Mouse (Mus musculus) MEL (cell line): Measurements from ENCODE around the gene Tmed1. TPM values are rescaled to one million over a fixed set of nuclear protein-coding genes. Genes with fewer than 3 reads are reported as not detected.

ENCODE experiments used
- DNase-seq: peaks from one replicate; pipeline ENCODE4 v3.0.0; 2011; ENCODE audit warnings: low read depth, low spot score
- H3K27ac ChIP-seq: 2 replicates; pipeline ENCODE4 v1.5.1; 2012; ENCODE audit warnings: low read depth, mild to moderate bottlenecking, control low read depth, low read length, moderate library complexity; ENCODE audit not compliant: control insufficient read depth
- H3K27me3 ChIP-seq, 2 experiments: fragments of 150-350 bp in 1 of 2; sonication (generic) in 1 of 2; 2 replicates each; pipeline ENCODE4 v1.6.1; 2012; ENCODE audit warnings: low read length in 2 of 2, mild to moderate bottlenecking in 2 of 2, improper control_type of control experiment in 1 of 2, moderate library complexity in 1 of 2; ENCODE audit not compliant: insufficient read depth in 2 of 2, control insufficient read depth in 1 of 2
- H3K36me3 ChIP-seq, 2 experiments: 2 replicates each; pipeline ENCODE4 v1.6.1; 2012 to 2014; ENCODE audit warnings: low read length in 2 of 2, improper control_type of control experiment in 1 of 2, inconsistent platforms in 1 of 2, mild to moderate bottlenecking in 1 of 2; ENCODE audit not compliant: insufficient read depth in 2 of 2, control insufficient read depth in 1 of 2
- H3K4me1 ChIP-seq, 2 experiments: fragments of 150-350 bp in 1 of 2; sonication (generic) in 1 of 2; 2 replicates each; pipeline ENCODE4 v1.6.1; 2012; ENCODE audit warnings: low read length in 2 of 2, improper control_type of control experiment in 1 of 2, mild to moderate bottlenecking in 1 of 2; ENCODE audit not compliant: insufficient read depth in 2 of 2, control insufficient read depth in 1 of 2
- H3K4me3 ChIP-seq, 2 experiments: fragments of 150-350 bp in 1 of 2; sonication (generic) in 1 of 2; 2 replicates each; pipeline ENCODE4 v1.5.1; 2012; ENCODE audit warnings: low read depth in 2 of 2, low read length in 2 of 2, mild to moderate bottlenecking in 2 of 2, moderate library complexity in 2 of 2, control low read depth in 1 of 2, improper control_type of control experiment in 1 of 2; ENCODE audit not compliant: control insufficient read depth in 1 of 2, insufficient read depth in 1 of 2
- H3K79me2 ChIP-seq: 2 replicates; pipeline ENCODE4 v1.6.1; 2012; ENCODE audit warnings: mild to moderate bottlenecking, low read length, moderate library complexity; ENCODE audit not compliant: control insufficient read depth, poor library complexity, insufficient read depth
- H3K9ac ChIP-seq: 2 replicates; pipeline ENCODE4 v1.6.1; 2012; ENCODE audit warnings: low read depth, mild to moderate bottlenecking, control low read depth, low read length, moderate library complexity; ENCODE audit not compliant: control insufficient read depth, poor library complexity, severe bottlenecking
- H3K9me3 ChIP-seq: fragments of 150-350 bp; sonication (generic); replicated peaks from 2 replicates; pipeline ENCODE4 v1.6.1; 2012; ENCODE audit warnings: mild to moderate bottlenecking, low read length, improper control_type of control experiment, moderate library complexity; ENCODE audit not compliant: insufficient read depth
- BHLHE40 ChIP-seq: IDR thresholded peaks from 2 replicates; pipeline ENCODE4 v1.6.1; 2012; ENCODE audit warnings: low read depth, mild to moderate bottlenecking, inconsistent platforms, low read length, improper control_type of control experiment, borderline replicate concordance
- CTCF ChIP-seq, 3 experiments: IDR thresholded peaks in 2 of 3; conservative IDR thresholded peaks in 1 of 3; 2 replicates each; pipeline ENCODE4 v1.5.1; 2011 to 2012; ENCODE audit warnings: low read length in 3 of 3, low read depth in 2 of 3, mild to moderate bottlenecking in 2 of 3, improper control_type of control experiment in 1 of 3, inconsistent platforms in 1 of 3, mixed read lengths in 1 of 3, moderate library complexity in 1 of 3; ENCODE audit not compliant: control insufficient read depth in 1 of 3, insufficient read depth in 1 of 3, poor library complexity in 1 of 3, severe bottlenecking in 1 of 3
- E2F4 ChIP-seq: IDR thresholded peaks from 2 replicates; pipeline ENCODE4 v1.6.1; 2011; ENCODE audit warnings: low read depth, low read length, improper control_type of control experiment, borderline replicate concordance
- ELF1 ChIP-seq: IDR thresholded peaks from 2 replicates; pipeline ENCODE4 v1.6.1; 2014; ENCODE audit warnings: low read depth, mild to moderate bottlenecking, inconsistent platforms, low read length, improper control_type of control experiment, moderate library complexity
- EP300 ChIP-seq, 2 experiments: IDR thresholded peaks; 2 replicates each; pipeline ENCODE4 v1.6.1; 2011; ENCODE audit warnings: improper control_type of control experiment in 2 of 2, low read length in 2 of 2, low read depth in 1 of 2, mild to moderate bottlenecking in 1 of 2
- ETS1 ChIP-seq: IDR thresholded peaks from 2 replicates; pipeline ENCODE4 v1.6.1; 2012; ENCODE audit warnings: low read depth, mild to moderate bottlenecking, inconsistent platforms, low read length, improper control_type of control experiment, moderate library complexity
- GABPA ChIP-seq: IDR thresholded peaks from 2 replicates; pipeline ENCODE4 v1.6.1; 2012; ENCODE audit warnings: low read depth, mild to moderate bottlenecking, inconsistent platforms, low read length, improper control_type of control experiment, moderate library complexity
- GATA1 ChIP-seq: IDR thresholded peaks from 2 replicates; pipeline ENCODE4 v1.6.1; 2011; ENCODE audit warnings: low read depth, low read length, improper control_type of control experiment
- HCFC1 ChIP-seq: IDR thresholded peaks from 2 replicates; pipeline ENCODE4 v1.6.1; 2012; ENCODE audit warnings: low read depth, mild to moderate bottlenecking, inconsistent platforms, low read length, improper control_type of control experiment, moderate library complexity
- KAT2A ChIP-seq: conservative IDR thresholded peaks from 2 replicates; pipeline ENCODE4 v1.6.1; 2012; ENCODE audit warnings: low read depth, low read length, improper control_type of control experiment, inconsistent platforms
- MAFK ChIP-seq: IDR thresholded peaks from 2 replicates; pipeline ENCODE4 v1.6.1; 2011; ENCODE audit warnings: low read depth, mild to moderate bottlenecking, low read length, improper control_type of control experiment, borderline replicate concordance
- MAZ ChIP-seq: IDR thresholded peaks from 2 replicates; pipeline ENCODE4 v1.6.1; 2012; ENCODE audit warnings: low read depth, mild to moderate bottlenecking, inconsistent platforms, low read length, improper control_type of control experiment
- MEF2A ChIP-seq: IDR thresholded peaks from 2 replicates; pipeline ENCODE4 v1.6.1; 2014; ENCODE audit warnings: low read depth, mild to moderate bottlenecking, inconsistent platforms, low read length, improper control_type of control experiment; ENCODE audit not compliant: poor library complexity, insufficient replicate concordance, severe bottlenecking; ENCODE audit errors: extremely low read depth
- MXI1 ChIP-seq: IDR thresholded peaks from 2 replicates; pipeline ENCODE4 v1.6.1; 2011; ENCODE audit warnings: mild to moderate bottlenecking, low read depth, low read length, improper control_type of control experiment
- MYB ChIP-seq: IDR thresholded peaks from 2 replicates; pipeline ENCODE4 v1.6.1; 2011; ENCODE audit warnings: mild to moderate bottlenecking, low read depth, low read length, improper control_type of control experiment
- MYC ChIP-seq: IDR thresholded peaks from 2 replicates; pipeline ENCODE4 v1.6.1; 2011; ENCODE audit warnings: low read depth, mild to moderate bottlenecking, low read length, improper control_type of control experiment, moderate library complexity
- NELFE ChIP-seq: IDR thresholded peaks from 2 replicates; pipeline ENCODE4 v1.6.1; 2011; ENCODE audit warnings: low read depth, low read length, improper control_type of control experiment
- NRF1 ChIP-seq: IDR thresholded peaks from 2 replicates; pipeline ENCODE4 v1.6.1; 2014; ENCODE audit warnings: low read depth, mild to moderate bottlenecking, inconsistent platforms, low read length, improper control_type of control experiment, moderate library complexity; ENCODE audit not compliant: poor library complexity, insufficient read depth, severe bottlenecking
- POLR2A ChIP-seq, 2 experiments: IDR thresholded peaks; 2 replicates each; pipeline ENCODE4 v1.6.1; 2011 to 2012; ENCODE audit warnings: low read length in 2 of 2, mild to moderate bottlenecking in 2 of 2, control low read depth in 1 of 2, improper control_type of control experiment in 1 of 2, low read depth in 1 of 2, moderate library complexity in 1 of 2; ENCODE audit not compliant: control insufficient read depth in 1 of 2, insufficient read depth in 1 of 2, poor library complexity in 1 of 2
- POLR2AphosphoS5 ChIP-seq: IDR thresholded peaks from 2 replicates; pipeline ENCODE4 v1.6.1; 2012; ENCODE audit warnings: low read depth, borderline replicate concordance, mild to moderate bottlenecking, inconsistent platforms, low read length, moderate library complexity, mixed read lengths
- RAD21 ChIP-seq: IDR thresholded peaks from 2 replicates; pipeline ENCODE4 v1.6.1; 2011; ENCODE audit warnings: mild to moderate bottlenecking, low read depth, low read length, improper control_type of control experiment
- RCOR1 ChIP-seq: IDR thresholded peaks from 2 replicates; pipeline ENCODE4 v1.6.1; 2012; ENCODE audit warnings: low read depth, mild to moderate bottlenecking, inconsistent platforms, low read length, improper control_type of control experiment
- SIN3A ChIP-seq: IDR thresholded peaks from 2 replicates; pipeline ENCODE4 v1.6.1; 2012; ENCODE audit warnings: low read length, improper control_type of control experiment, inconsistent platforms
- SMC3 ChIP-seq: IDR thresholded peaks from 2 replicates; pipeline ENCODE4 v1.6.1; 2011; ENCODE audit warnings: low read depth, low read length, improper control_type of control experiment
- TAL1 ChIP-seq: IDR thresholded peaks from 2 replicates; pipeline ENCODE4 v1.6.1; 2012; ENCODE audit warnings: mild to moderate bottlenecking, inconsistent platforms, low read length, moderate library complexity, mixed read lengths
- TCF12 ChIP-seq: IDR thresholded peaks from 2 replicates; pipeline ENCODE4 v1.6.1; 2014; ENCODE audit warnings: low read depth, mild to moderate bottlenecking, inconsistent platforms, low read length, improper control_type of control experiment, moderate library complexity
- UBTF ChIP-seq: IDR thresholded peaks from 2 replicates; pipeline ENCODE4 v1.6.1; 2012; ENCODE audit warnings: low read depth, mild to moderate bottlenecking, inconsistent platforms, low read length, improper control_type of control experiment, moderate library complexity, borderline replicate concordance; ENCODE audit not compliant: insufficient read depth
- USF2 ChIP-seq, 2 experiments: IDR thresholded peaks; 2 replicates each; pipeline ENCODE4 v1.6.1; 2011 to 2012; ENCODE audit warnings: improper control_type of control experiment in 2 of 2, low read length in 2 of 2, borderline replicate concordance in 1 of 2, inconsistent platforms in 1 of 2, low read depth in 1 of 2, mild to moderate bottlenecking in 1 of 2; ENCODE audit not compliant: insufficient read depth in 1 of 2
- ZKSCAN1 ChIP-seq: IDR thresholded peaks from 2 replicates; pipeline ENCODE4 v1.6.1; 2012; ENCODE audit warnings: low read depth, mild to moderate bottlenecking, inconsistent platforms, low read length, improper control_type of control experiment, moderate library complexity
- ZMIZ1 ChIP-seq: IDR thresholded peaks from 2 replicates; pipeline ENCODE4 v1.6.1; 2012; ENCODE audit warnings: low read depth, mild to moderate bottlenecking, inconsistent platforms, low read length, improper control_type of control experiment, moderate library complexity
- ZNF384 ChIP-seq: IDR thresholded peaks from 2 replicates; pipeline ENCODE4 v1.6.1; 2012; ENCODE audit warnings: low read depth, mild to moderate bottlenecking, inconsistent platforms, low read length, improper control_type of control experiment
- polyA plus RNA-seq, 2 experiments: library from polyadenylated mRNA; stranded (reverse) in 1 of 2; unstranded in 1 of 2; fragments of >175 nt in 1 of 2; fragments of >200 nt in 1 of 2; gene quantifications; 2 replicates each; pipeline versions ENCODE4 v1.2.1 to v1.2.4; 2012; ENCODE audit warnings: low replicate concordance in 2 of 2, low read depth in 1 of 2; ENCODE audit not compliant: insufficient read length in 2 of 2, insufficient read depth in 1 of 2, missing spikeins in 1 of 2
- total RNA-seq: library from RNA; depleted of rRNA; stranded (reverse); fragments of 300-350 nt; gene quantifications from 2 replicates; pipeline ENCODE4 v1.2.3, GENCODE M21; 2012

Tmed1 gene
- total and polyA plus RNA-seq, 3 experiments: 89.4 to 146 TPM; not detected in 1

- H3K36me3 ChIP-seq: peaks cover 0 to 16% of the 10 kb centered on the region in 2 experiments; a peak in 2 of 4 replicates
- H3K27me3 ChIP-seq: no peaks in the 10 kb centered on the region
Observed at GRCm38 (mm10) chr9:21537009-21537408, 27.0 kb upstream of the Tmed1 start.

GRCm38 (mm10) chr9:21536501-21536900 lies 26.4 kb upstream of the Tmed1 start:
- H3K9me3 ChIP-seq: no peaks in the 10 kb centered on the region
- DNase-seq: peak; percentile 74
- no peak overlapping the region for H3K27ac ChIP-seq
- no peaks in the 10 kb centered on the region for H3K27me3 ChIP-seq
- peaks cover 7 to 30% of the 10 kb centered on the region in 2 experiments for H3K4me1 ChIP-seq
- no peaks in the 10 kb centered on the region for H3K79me2 ChIP-seq
- H3K4me3 ChIP-seq: no peak overlapping the region
- no peak overlapping the region for H3K9ac ChIP-seq
- peaks cover 0 to 16% of the 10 kb centered on the region in 2 experiments; a peak in 2 of 4 replicates for H3K36me3 ChIP-seq
- TF ChIP-seq POLR2A (IDR thresholded peaks at IDR 0.05; ENCODE audit: control insufficient read depth in 1 of 2, insufficient read depth in 1 of 2, low read depth in 1 of 2, low read length in 2 of 2, poor library complexity in 1 of 2) (no peak), GATA1 (peak; percentile 89), EP300 (IDR thresholded peaks at IDR 0.05; ENCODE audit: low read depth in 1 of 2, low read length in 2 of 2) (peak; percentile 70 to 78), MYC (no peak), ZMIZ1 (no peak), MAFK (peak; percentile 50; the same call in 1 of the 2 replicates), NRF1 (peak; percentile 41; the same call in 1 of the 2 replicates), TAL1 (peak; percentile 58), TCF12 (peak; percentile 68), USF2 (IDR thresholded peaks at IDR 0.05; ENCODE audit: borderline replicate concordance in 1 of 2, insufficient read depth in 1 of 2, low read depth in 1 of 2, low read length in 2 of 2) (no peak), SIN3A (peak; percentile 48), UBTF (no peak), POLR2AphosphoS5 (no peak; the same call in 1 of the 2 replicates), ZNF384 (no peak), ETS1 (peak; percentile 54; the same call in 1 of the 2 replicates), GABPA (peak; percentile 28; the same call in 1 of the 2 replicates), MAZ (no peak), SMC3 (no peak), MEF2A (no peak), KAT2A (no peak), ELF1 (0 out of 2 replicates have a peak, but pooled peaks have one; percentile 40), BHLHE40 (peak; percentile 35; the same call in 1 of the 2 replicates), RCOR1 (peak; percentile 98), CTCF (IDR thresholded peaks at IDR 0.05 in 2 of 3, conservative IDR thresholded peaks at IDR 0.05 in 1 of 3; ENCODE audit: control insufficient read depth in 1 of 3, insufficient read depth in 1 of 3, low read depth in 2 of 3, low read length in 3 of 3, poor library complexity in 1 of 3, severe bottlenecking in 1 of 3) (no peak), MYB (no peak), MXI1 (0 out of 2 replicates have a peak, but pooled peaks have one; percentile 24)

More at GRCm38 (mm10) chr9:21537009-21537408, 27.0 kb upstream of the Tmed1 start:
- peaks cover 7 to 30% of the 10 kb centered on the region in 2 experiments for H3K4me1 ChIP-seq
- no peak overlapping the region for H3K27ac ChIP-seq
- no peak overlapping the region for H3K4me3 ChIP-seq
- no peak overlapping the region for H3K9ac ChIP-seq
- TF ChIP-seq ZNF384: no peak
- TF ChIP-seq BHLHE40: no peak
- 0 out of 2 replicates have a peak, but pooled peaks have one; percentile 26 for TF ChIP-seq NELFE
- no peak for TF ChIP-seq TCF12
- TF ChIP-seq MAFK: no peak
- TF ChIP-seq HCFC1: 0 out of 2 replicates have a peak, but pooled peaks have one; percentile 1
- TF ChIP-seq MXI1: 0 out of 2 replicates have a peak, but pooled peaks have one; percentile 6
- TF ChIP-seq ZKSCAN1: no peak
- TF ChIP-seq E2F4: no peak
- no peak for TF ChIP-seq RAD21
- H3K79me2 ChIP-seq: no peaks in the 10 kb centered on the region
- no peaks in the 10 kb centered on the region for H3K9me3 ChIP-seq
- DNase-seq: no peak
